ENCODE assay signal across 25 mouse cellular contexts in genomic region chr7:99716536-99716935, GRCm38 (mm10). TPM values are rescaled to one million over a fixed set of nuclear protein-coding genes. Genes with fewer than 3 reads are reported as not detected.
"Had no signal": no experiment of that assay in that cellular context is flagged by ENCODE, and none has a peak within 500 bp of the region (broad histone marks: within the 10 kb centered on the region; RNA-seq: fewer than 3 reads in every experiment).

No protein-coding gene starts in this region.

- H3K4me3 ChIP-seq: neural tube, embryonic 13.5 days; neural tube, embryonic 15.5 days; stomach, embryonic 15.5 days had no signal

- H3K4me1 ChIP-seq: neural tube, embryonic 13.5 days; neural tube, embryonic 15.5 days; stomach, embryonic 15.5 days had no signal

- H3K9me3 ChIP-seq: neural tube, embryonic 13.5 days; neural tube, embryonic 15.5 days; stomach, embryonic 15.5 days had no signal

- DNase-seq: retina, postnatal 1 day; right cerebral cortex, adult 18-20 months; right cerebral cortex, postnatal 14 days; right cerebral cortex, postnatal 25 days; right cerebral cortex, postnatal 4 days; spleen, adult 18-20 months; thymus, adult 18-20 months; thymus, adult 2 months; thymus, postnatal 14 days; thymus, postnatal 25 days; thymus, postnatal 36 days; thymus, postnatal 4 days had no signal

- H3K9ac ChIP-seq: neural tube, embryonic 13.5 days; neural tube, embryonic 15.5 days; stomach, embryonic 15.5 days had no signal

- H3K36me3 ChIP-seq: neural tube, embryonic 13.5 days; neural tube, embryonic 15.5 days; stomach, embryonic 15.5 days had no signal

- H3K4me2 ChIP-seq: neural tube, embryonic 13.5 days; neural tube, embryonic 15.5 days; stomach, embryonic 15.5 days had no signal

- H3K27ac ChIP-seq: neural tube, embryonic 13.5 days; neural tube, embryonic 15.5 days; stomach, embryonic 15.5 days; stomach, postnatal 0 days had no signal

- H3K27me3 ChIP-seq: neural tube, embryonic 13.5 days; neural tube, embryonic 15.5 days; stomach, embryonic 15.5 days had no signal

RNA-seq across cellular contexts. Expression of gene Slco2b1, which starts 5.4 kb away (rescaled TPM):
- total RNA-seq: neutrophil, adult 5-6 weeks had no signal

RNA-seq across cellular contexts. Expression of gene Olfr520, which starts 13.5 kb away (rescaled TPM):
- total RNA-seq: neutrophil, adult 5-6 weeks had no signal
- polyA plus RNA-seq: neural tube, embryonic 13.5 days; neural tube, embryonic 14.5 days; neural tube, embryonic 15.5 days; small intestine, adult 2 months; spleen, adult 2 months; stomach, embryonic 14.5 days; stomach, embryonic 15.5 days; stomach, embryonic 16.5 days; stomach, postnatal 0 days; thymus, adult 2 months; thymus, postnatal 0 days had no signal

RNA-seq across cellular contexts. Expression of gene Olfr521, which starts 46.8 kb away (rescaled TPM):
- total RNA-seq: neutrophil, adult 5-6 weeks had no signal
- polyA plus RNA-seq: neural tube, embryonic 13.5 days; neural tube, embryonic 14.5 days; neural tube, embryonic 15.5 days; small intestine, adult 2 months; spleen, adult 2 months; stomach, embryonic 14.5 days; stomach, embryonic 15.5 days; stomach, embryonic 16.5 days; stomach, postnatal 0 days; testis, adult 2 months; thymus, adult 2 months; thymus, postnatal 0 days; urinary bladder, adult 2 months had no signal
